Mouse (Mus musculus) adrenal gland, adult 2 months (tissue): ENCODE measurements at regions not wholly inside any gene's neighbourhood (a gene's known extent, or its start where the extent isn't known, plus 50 kb on each side); places are given as distances from the start of the nearest gene placed in this dataset.

Experiments used
- DNase-seq: peaks from one replicate; pipeline ENCODE4 v3.0.0; 2021

- no peak for DNase-seq
Measured at GRCm38 (mm10) chr5:85706084-85706483, 359.3 kb downstream of the Cenpc1 start.

GRCm38 (mm10) chr5:85677872-85678271 lies 387.5 kb downstream of the Cenpc1 start:
- no peak for DNase-seq

- DNase-seq, result no peak
Measured at GRCm38 (mm10) chr5:85671121-85671520, 394.3 kb downstream of the Cenpc1 start.

DNA sequence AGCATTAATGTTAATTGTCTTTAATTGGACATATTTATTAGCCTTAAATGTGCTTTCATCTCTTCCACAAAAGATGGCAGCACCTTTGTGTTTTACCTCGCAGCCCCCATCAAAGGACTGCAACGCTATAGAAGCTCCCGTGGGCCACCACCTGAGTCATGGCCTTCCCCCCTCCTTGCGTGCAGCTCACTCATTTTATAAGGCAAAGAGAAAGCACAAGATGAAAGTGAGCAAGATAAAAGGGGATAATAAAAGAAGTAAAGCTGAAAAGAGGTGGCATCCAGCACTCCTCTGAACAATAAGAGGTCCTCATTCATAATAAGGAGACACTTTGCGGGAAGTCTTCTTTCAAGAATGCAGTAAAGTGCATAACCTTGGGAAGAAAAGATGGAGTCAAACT lies 403.9 kb downstream of the Cenpc1 start:
- DNase-seq, result no peak

DNA sequence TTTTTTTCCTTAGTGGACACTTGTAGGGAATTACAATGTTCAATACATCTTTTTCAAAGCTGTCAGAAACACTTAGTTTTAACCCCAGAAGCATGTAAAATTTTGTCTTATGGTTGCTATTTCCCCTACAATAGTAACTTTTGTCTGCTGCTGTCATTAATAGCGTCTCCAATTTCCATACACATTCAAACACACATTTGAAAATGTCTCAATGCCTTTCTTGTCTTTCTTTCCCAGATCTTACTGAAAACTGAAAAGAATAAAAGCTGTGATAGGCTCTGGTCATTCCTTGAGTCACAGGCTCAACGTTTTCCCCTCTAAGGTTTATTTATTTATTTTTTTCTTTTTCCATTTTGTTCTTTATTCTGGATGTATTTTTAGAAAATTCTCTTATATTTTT lies 444.3 kb downstream of the Cenpc1 start:
- no peak for DNase-seq

GRCm38 (mm10) chr5:85614783-85615182 lies 450.6 kb downstream of the Cenpc1 start:
- no peak for DNase-seq

DNA sequence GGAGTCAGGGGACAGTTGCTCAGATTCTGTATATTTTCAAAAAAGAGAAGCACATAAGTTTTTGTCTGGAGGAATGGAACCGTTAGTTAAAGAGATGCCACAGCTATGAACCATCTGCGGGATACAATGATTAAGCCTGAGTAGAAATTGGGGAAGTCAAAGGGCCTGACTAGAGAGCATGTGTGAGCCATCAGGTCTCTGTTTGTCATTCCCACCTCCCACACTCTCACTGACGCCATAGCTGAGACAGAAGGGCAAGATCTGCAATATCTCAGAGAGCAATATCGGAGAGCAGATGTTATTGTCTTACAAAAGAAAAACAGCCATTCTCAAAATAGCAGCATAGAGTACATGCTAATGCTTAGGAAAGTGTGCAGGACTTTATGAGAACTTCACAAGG lies 452.8 kb downstream of the Cenpc1 start:
- DNase-seq, result no peak

GRCm38 (mm10) chr5:85609104-85609503 lies 456.3 kb downstream of the Cenpc1 start:
- no peak for DNase-seq

GRCm38 (mm10) chr5:85598164-85598563 lies 467.2 kb downstream of the Cenpc1 start:
- DNase-seq, result no peak

DNA sequence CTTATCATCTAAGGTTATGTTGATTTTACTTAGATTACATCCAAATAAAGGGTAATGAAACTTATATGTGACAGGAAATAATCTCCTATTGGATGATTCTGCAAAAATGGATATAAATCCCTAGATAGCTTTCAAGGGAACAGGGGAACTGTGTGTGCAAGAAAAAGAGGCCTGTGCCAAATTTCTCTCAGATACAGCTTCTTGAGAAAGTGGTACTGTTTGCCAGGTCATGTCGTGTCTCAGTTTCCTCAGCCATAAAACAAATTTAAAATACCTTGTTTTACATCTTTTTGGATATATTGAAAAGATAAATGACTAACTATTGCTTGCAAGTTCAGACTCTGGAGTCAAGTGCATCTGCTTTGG lies 470.3 kb downstream of the Cenpc1 start:
- no peak for DNase-seq

DNA sequence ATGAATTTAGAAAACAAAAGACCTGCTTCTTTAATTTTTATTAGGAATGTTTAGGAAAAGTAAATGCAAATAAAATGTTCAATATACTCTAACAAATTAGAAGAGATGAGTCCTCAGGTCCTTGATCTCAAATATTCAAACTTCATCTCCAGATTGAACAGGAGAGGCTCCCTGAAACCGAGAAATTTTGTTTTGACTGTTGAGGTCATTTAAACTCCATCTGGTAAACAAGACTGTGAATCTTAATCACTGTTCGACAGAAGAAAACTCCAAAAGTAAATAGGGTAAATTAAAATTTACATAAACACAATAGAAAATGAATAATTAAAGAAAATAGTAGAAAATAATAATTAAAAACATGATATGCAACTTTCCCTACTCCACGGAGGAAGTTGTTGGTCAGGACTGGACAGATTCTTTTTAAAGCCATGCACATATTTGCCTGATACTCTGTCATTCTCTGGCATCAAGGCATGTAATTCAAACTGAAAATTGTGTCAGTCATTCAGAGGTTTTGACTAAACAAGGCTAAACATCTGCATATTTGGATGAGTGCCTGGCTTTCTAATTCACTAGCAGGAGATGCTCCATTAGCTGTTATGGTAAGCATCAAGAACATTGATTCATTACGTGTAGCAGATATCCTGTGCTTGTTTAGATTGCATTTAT lies 470.8 kb downstream of the Cenpc1 start:
- DNase-seq, result no peak

DNA sequence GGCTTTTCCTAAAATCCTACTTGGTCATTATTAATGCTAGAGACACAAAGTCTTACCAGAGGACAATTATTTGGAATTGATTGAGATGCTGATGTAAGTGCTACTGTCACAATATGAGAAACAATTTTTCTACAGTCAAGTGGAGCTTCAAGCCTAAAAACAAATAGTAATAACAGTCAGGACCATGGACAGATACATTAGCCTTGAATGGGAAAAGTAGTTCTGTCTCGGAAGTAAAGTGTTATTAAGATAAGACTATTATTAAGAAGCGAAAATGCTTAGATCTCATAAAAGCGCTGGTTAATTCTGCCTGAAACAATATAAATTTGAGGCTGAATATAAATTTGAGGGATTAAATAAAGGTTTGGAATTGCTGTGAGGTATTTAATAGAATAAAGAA lies 473.1 kb downstream of the Cenpc1 start:
- no peak for DNase-seq

GRCm38 (mm10) chr5:85586727-85587126 lies 478.7 kb downstream of the Cenpc1 start:
- DNase-seq, result no peak

GRCm38 (mm10) chr5:85572531-85572930 lies 492.9 kb downstream of the Cenpc1 start:
- no peak for DNase-seq

- no peak for DNase-seq
Measured at GRCm38 (mm10) chr5:85571967-85572366, 493.4 kb downstream of the Cenpc1 start.

DNA sequence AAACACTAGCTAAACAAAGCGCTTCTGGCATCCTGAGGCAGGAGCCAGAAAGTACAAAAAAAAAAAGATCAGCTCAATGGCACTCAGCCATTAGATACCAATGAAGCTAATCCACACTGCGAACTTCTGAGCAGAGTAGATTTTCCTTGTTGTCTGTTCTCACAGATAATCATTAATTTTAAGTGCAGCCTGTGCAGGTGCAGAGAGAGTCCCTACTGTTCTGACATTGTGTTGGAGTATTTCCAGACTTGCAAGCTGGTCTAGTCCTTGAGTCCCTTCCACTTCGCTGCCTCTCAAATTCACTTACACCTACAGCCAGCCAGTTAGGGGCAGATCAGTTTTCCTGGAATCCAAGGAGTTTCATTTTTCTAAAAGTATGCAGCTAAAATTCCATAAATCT lies 494.0 kb downstream of the Cenpc1 start:
- DNase-seq, result no peak

DNA sequence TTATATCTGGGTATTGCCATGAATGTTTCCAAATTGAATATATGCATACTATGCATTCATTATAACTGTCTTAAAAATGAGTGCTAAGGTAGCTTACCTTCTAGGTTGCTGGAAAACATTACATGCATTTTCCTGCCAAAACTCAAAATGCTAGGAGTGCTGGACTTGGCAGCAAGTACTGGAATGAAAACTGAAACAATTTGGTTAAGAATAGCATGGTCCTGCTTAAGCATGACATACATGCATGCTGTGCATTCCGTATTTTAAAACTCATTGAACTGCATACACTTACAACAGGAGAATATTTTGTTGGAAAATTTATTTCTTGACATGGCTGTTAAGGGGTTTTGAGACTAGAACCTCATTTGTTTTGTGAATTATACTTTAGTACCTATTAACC lies 529.1 kb downstream of the Cenpc1 start:
- no peak for DNase-seq

DNA sequence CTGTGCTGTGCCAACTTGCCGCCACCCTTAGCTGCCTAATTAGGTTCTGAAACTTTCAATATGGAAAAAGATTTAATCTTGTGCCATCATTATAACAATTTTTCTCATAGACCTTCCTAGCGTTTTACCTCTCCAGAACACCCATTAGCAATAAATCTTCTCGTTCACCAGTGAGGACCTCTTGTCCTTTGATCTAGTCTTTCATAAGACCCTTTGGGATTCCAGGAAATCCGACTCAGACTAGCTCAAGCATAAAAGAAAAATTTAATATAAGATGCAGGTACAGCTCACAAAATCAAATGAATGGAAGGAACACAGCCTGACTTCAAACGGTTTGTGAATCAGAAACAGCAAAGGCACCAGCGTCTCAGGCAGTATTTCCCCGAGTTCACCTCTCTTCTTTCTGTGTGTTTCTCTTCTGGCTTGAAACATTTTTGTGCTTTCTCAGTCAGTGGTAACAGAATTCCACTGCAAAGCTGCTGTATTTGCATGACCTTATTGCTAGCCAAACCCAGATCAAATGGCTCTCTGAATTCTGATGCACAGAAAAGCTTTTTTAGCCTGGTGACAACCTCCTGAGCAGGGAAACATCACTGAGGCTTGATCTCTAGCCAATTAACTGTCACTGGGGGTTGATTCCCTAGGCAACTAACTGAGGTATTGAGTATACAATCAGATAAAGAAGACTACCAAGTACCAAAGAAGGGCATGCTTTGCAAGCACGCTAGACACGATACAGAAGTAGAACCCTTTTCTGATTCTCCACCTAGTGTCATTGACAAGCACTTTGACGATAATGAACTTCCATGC lies 539.8 kb downstream of the Cenpc1 start:
- DNase-seq, result no peak

- DNase-seq, result no peak
Measured at GRCm38 (mm10) chr5:85505244-85505643, 560.1 kb downstream of the Cenpc1 start.

- no peak for DNase-seq
Measured at GRCm38 (mm10) chr5:85497261-85497660, 568.1 kb downstream of the Cenpc1 start.

GRCm38 (mm10) chr5:85485733-85486322 lies 579.6 kb downstream of the Cenpc1 start:
- no peak for DNase-seq

- no peak for DNase-seq
Measured at GRCm38 (mm10) chr5:85485157-85485556, 580.2 kb downstream of the Cenpc1 start.

- no peak for DNase-seq
Measured at GRCm38 (mm10) chr5:85467811-85468210, 597.6 kb downstream of the Cenpc1 start.

DNA sequence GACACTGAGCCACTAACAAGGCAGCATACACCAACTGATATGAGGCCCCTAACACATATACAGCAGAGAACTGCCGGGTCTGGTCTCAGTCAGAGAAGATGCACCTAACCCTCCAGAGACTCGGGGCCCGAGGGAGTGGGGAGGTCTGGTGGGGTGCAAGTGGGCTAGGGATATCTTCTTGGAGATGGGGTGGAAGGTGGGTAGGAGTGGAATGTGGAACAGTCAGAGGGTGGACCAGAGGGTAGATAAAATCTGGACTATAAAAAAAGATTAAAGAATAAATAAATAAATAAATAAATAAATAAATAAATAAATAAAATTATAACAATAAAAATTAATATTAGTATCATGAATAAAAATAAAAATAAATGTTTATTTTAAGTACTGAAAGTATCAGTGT lies 598.2 kb downstream of the Cenpc1 start:
- DNase-seq, result no peak
